In genomic region chr4:120199184-120199885, GRCm38 (mm10) we compare ENCODE assay signal across 20 mouse cellular contexts. TPM values are rescaled to one million over a fixed set of nuclear protein-coding genes. Genes with fewer than 3 reads are reported as not detected.
DNase-seq lines count a peak whose midpoint lies in the region; ATAC-seq and TF ChIP-seq lines count a peak whose summit lies in the region.
"Had no signal": no experiment of that assay in that cellular context is flagged by ENCODE, and none has a peak within 500 bp of the region (broad histone marks: within the 10 kb centered on the region; RNA-seq: fewer than 3 reads in every experiment).

No protein-coding gene starts in this region.

- H3K4me1 ChIP-seq in midbrain, postnatal 0 days (ENCODE audit: insufficient read depth, low read length) = no peaks in the 10 kb centered on the region
- H3K4me1 ChIP-seq in midbrain, embryonic 10.5 days = peaks cover 32% of the 10 kb centered on the region

- no peak overlapping the region for H3K9ac ChIP-seq in midbrain, postnatal 0 days (replicated peaks; ENCODE audit: low read length, poor library complexity, severe bottlenecking)
- H3K9ac ChIP-seq: embryonic facial prominence, embryonic 12.5 days; neural tube, embryonic 13.5 days had no signal

- H3K4me3 ChIP-seq in midbrain, postnatal 0 days (ENCODE audit: low read depth, low read length) = no peak overlapping the region
- H3K4me3 ChIP-seq in midbrain, embryonic 10.5 days = no peak overlapping the region
- H3K4me3 ChIP-seq: embryonic facial prominence, embryonic 12.5 days; forebrain, embryonic 10.5 days; neural tube, embryonic 13.5 days had no signal

- no peak for ATAC-seq in midbrain, postnatal 0 days (ENCODE audit: low FRiP score)

- peak; percentile 57 to 72 for DNase-seq in cerebellum, postnatal 10 days
- no peak for DNase-seq in cerebellum, adult 8-10 months
- peak; percentile 44 for DNase-seq in midbrain, postnatal 0 days (ENCODE audit: low spot score)
- no peak for DNase-seq in midbrain, embryonic 10.5 days (ENCODE audit: low spot score)
- peak; percentile 44 to 71 for DNase-seq in lung, postnatal 4 days
- no peak for DNase-seq in layer of hippocampus, adult 18-20 months (ENCODE audit: low spot score in 2 of 2)
- no peak for DNase-seq in cerebellum, adult 11-12 months
- no peak for DNase-seq in ovary, postnatal 14 days (ENCODE audit: low spot score)
- DNase-seq: kidney, adult 11 months; kidney, postnatal 36 days; layer of hippocampus, postnatal 36 days; thymus, adult 2 months had no signal

- WGBS in midbrain, postnatal 0 days = 48% methylated on average over 9 of the region's 9 CpGs
- 52% methylated on average over 9 of the region's 9 CpGs for WGBS in midbrain, embryonic 10.5 days

- H3K27ac ChIP-seq in midbrain, postnatal 0 days (ENCODE audit: low read depth, low read length) = no peak overlapping the region
- no peak overlapping the region for H3K27ac ChIP-seq in midbrain, embryonic 10.5 days (replicated peaks)
- H3K27ac ChIP-seq: embryonic facial prominence, embryonic 12.5 days; macrophage; neural tube, embryonic 13.5 days had no signal

- no peak overlapping the region for H3K4me2 ChIP-seq in midbrain, postnatal 0 days (ENCODE audit: low read depth, low read length, poor library complexity, severe bottlenecking)
- H3K4me2 ChIP-seq: embryonic facial prominence, embryonic 12.5 days; neural tube, embryonic 13.5 days had no signal

- no peak for TF ChIP-seq CTCF in midbrain, postnatal 0 days (IDR thresholded peaks at IDR 0.05)

- H3K9me3 ChIP-seq in midbrain, postnatal 0 days (ENCODE audit: low read length) = no peaks in the 10 kb centered on the region
- no peaks in the 10 kb centered on the region for H3K9me3 ChIP-seq in midbrain, embryonic 10.5 days (replicated peaks)
- H3K9me3 ChIP-seq: embryonic facial prominence, embryonic 12.5 days; forebrain, embryonic 10.5 days; neural tube, embryonic 13.5 days had no signal

- H3K27me3 ChIP-seq in midbrain, postnatal 0 days (ENCODE audit: insufficient read depth, low read length) = no peaks in the 10 kb centered on the region
- H3K27me3 ChIP-seq in midbrain, embryonic 10.5 days (ENCODE audit: low read depth, poor library complexity, severe bottlenecking) = no peaks in the 10 kb centered on the region
- H3K27me3 ChIP-seq: embryonic facial prominence, embryonic 12.5 days; neural tube, embryonic 13.5 days had no signal

- no peaks in the 10 kb centered on the region for H3K36me3 ChIP-seq in midbrain, postnatal 0 days (ENCODE audit: insufficient read depth, low read length)
- H3K36me3 ChIP-seq in midbrain, embryonic 10.5 days = no peaks in the 10 kb centered on the region
- H3K36me3 ChIP-seq: embryonic facial prominence, embryonic 12.5 days; forebrain, embryonic 10.5 days; neural tube, embryonic 13.5 days had no signal

RNA-seq across cellular contexts. Expression of gene Edn2, which starts 38.3 kb away (rescaled TPM):
- total RNA-seq in midbrain, postnatal 0 days (2014; rRNA removed) = 0.38 TPM in 1 of 2 replicates, not detected in the other
- 0.10 and 0.29 TPM in 2 replicates for polyA plus RNA-seq in midbrain, postnatal 0 days (2015; fragmentation: Nextera tagmentation; extraction: Ambion mirVana)
- not detected in 2 replicates for polyA plus RNA-seq in midbrain, embryonic 10.5 days (2016; fragmentation: Nextera tagmentation; extraction: Ambion mirVana)
- not detected for total RNA-seq in layer of hippocampus, adult 18-20 months (2021)
- total RNA-seq: CH12.LX; granulocyte monocyte progenitor cell, adult 5-6 weeks; heart, postnatal 36 days; layer of hippocampus, postnatal 36 days had no signal
- polyA plus RNA-seq: forebrain, embryonic 10.5 days; macrophage; spleen, adult 2 months had no signal

Comparison
In these comparisons a context has a peak if more than half of its experiments do, and no peak if none do; other contexts are left out.
1. DNase-seq: peak in cerebellum, postnatal 10 days (2 of 2), midbrain, postnatal 0 days (single experiment) and lung, postnatal 4 days (2 of 2); none in cerebellum, adult 8-10 months (single experiment), midbrain, embryonic 10.5 days (single experiment), layer of hippocampus, adult 18-20 months (0 of 2), cerebellum, adult 11-12 months (single experiment) and ovary, postnatal 14 days (single experiment).